Mouse (Mus musculus): ENCODE results near the gene Gm16223. TPM values are rescaled to one million over a fixed set of nuclear protein-coding genes. Genes with fewer than 3 reads are reported as not detected.

Gene Gm16223
- total RNA-seq, 2 experiments from 2014 or later = 0.14 TPM; not detected in 1

- no peak for DNase-seq (ENCODE audit: low spot score in 2 of 2)
Measured at GRCm38 (mm10) chr5:42211554-42212338, 144.0 kb downstream of the Gm16223 start.

GRCm38 (mm10) chr5:42212353-42212752 lies 144.6 kb downstream of the Gm16223 start:
- no peak for DNase-seq (ENCODE audit: low spot score in 2 of 2)

GRCm38 (mm10) chr5:42224840-42225239 lies 157.1 kb downstream of the Gm16223 start:
- no peak for DNase-seq (ENCODE audit: low spot score in 2 of 2)

- no peak for DNase-seq (ENCODE audit: low spot score in 2 of 2)
Measured at GRCm38 (mm10) chr5:42228631-42229030, 160.9 kb downstream of the Gm16223 start.

DNA sequence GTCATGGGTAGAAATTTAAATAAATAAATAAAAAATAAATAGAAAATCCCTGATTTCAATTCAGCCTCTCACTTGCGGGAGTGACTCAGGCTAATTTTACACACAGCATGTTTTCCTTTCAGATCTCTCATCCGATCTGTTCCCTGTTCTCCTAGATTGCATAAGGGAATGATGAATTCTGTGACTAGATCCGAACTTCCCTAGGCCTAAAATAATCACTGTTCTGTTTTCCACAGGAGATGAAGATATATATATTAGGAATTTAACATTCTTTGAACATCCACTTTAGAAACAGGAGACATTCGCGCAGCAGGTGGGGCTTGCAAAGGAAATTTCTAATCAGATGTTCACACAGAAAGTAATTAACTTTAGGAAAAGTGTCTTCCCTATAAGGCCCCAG lies 171.5 kb downstream of the Gm16223 start:
- no peak for DNase-seq (ENCODE audit: low spot score in 2 of 2)

GRCm38 (mm10) chr5:42239806-42240205 lies 172.0 kb downstream of the Gm16223 start:
- no peak for DNase-seq (ENCODE audit: low spot score in 2 of 2)

DNA sequence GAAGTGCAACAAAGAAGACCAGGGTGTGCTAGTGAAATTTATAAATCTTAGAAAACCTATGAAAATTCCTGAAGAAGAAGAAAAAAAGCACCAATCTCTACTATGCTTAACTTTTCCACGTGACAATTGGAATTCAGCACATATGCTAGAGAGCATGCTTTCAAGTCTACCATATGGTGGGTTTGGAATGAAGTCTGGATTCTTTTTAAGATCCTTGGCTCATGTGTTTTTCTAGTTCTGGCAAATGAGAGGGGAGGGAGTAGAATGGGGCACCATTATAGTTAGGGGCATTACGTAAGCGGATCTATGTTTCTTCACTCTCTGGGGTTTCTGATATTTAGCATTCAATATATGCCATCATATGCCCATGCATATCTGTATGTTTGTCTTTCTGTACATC lies 182.6 kb downstream of the Gm16223 start:
- no peak for DNase-seq (ENCODE audit: low spot score in 2 of 2)

Other genes starting within 250 kb of the Gm16223 start
- gene Bod1l, start 223.6 kb upstream of the Gm16223 start, total RNA-seq (2021) = 10 to 100 TPM; 32.8 to 34.9 TPM